20 mouse cellular contexts compared by ENCODE assay signal in genomic region chr1:93092582-93092981, GRCm38 (mm10). TPM values are rescaled to one million over a fixed set of nuclear protein-coding genes. Genes with fewer than 3 reads are reported as not detected.
"Had no signal": no experiment of that assay in that cellular context is flagged by ENCODE, and none has a peak within 500 bp of the region (broad histone marks: within the 10 kb centered on the region; RNA-seq: fewer than 3 reads in every experiment).

No protein-coding gene starts in this region.

- H3K27ac ChIP-seq: left cerebral cortex, adult 2 months; liver, embryonic 13.5 days; stomach, embryonic 15.5 days had no signal

- H3K4me3 ChIP-seq: left cerebral cortex, adult 2 months; liver, embryonic 13.5 days; stomach, embryonic 15.5 days had no signal

- DNase-seq: kidney, adult 9 months; kidney, postnatal 14 days; kidney, postnatal 4 days; layer of hippocampus, postnatal 36 days; liver, embryonic 13.5 days; lung, adult 2 months; lung, postnatal 14 days; lung, postnatal 4 days; midbrain, embryonic 14.5 days; spleen, adult 18-20 months; thymus, postnatal 25 days had no signal

RNA-seq across cellular contexts. Expression of gene Kif1a, which starts 9.2 kb away (rescaled TPM):
- total RNA-seq: megakaryocyte-erythroid progenitor cell, adult 5-6 weeks had no signal

RNA-seq across cellular contexts. Expression of gene Agxt, which starts 42.5 kb away (rescaled TPM):
- total RNA-seq: layer of hippocampus, adult 18-20 months; layer of hippocampus, postnatal 10 days; layer of hippocampus, postnatal 36 days; left cerebral cortex, adult 2 months; left cerebral cortex, postnatal 10 days; left cerebral cortex, postnatal 36 days; megakaryocyte progenitor cell, adult 5-6 weeks; megakaryocyte-erythroid progenitor cell, adult 5-6 weeks; midbrain, postnatal 0 days had no signal
